Mouse (Mus musculus) hindbrain, embryonic 16.5 days (tissue): ENCODE results near the gene Zfp358. TPM values are rescaled to one million over a fixed set of nuclear protein-coding genes. Genes with fewer than 3 reads are reported as not detected.
A peak's percentile ranks its signal among the peaks of the same experiment; 100 is the strongest.

Source experiments
- ATAC-seq: fragments of 200-750 bp; cut with Nextera tagmentation; 2 replicates; pipeline ENCODE4 v1.8.0; 2017; ENCODE audit warnings: moderate TSS enrichment, moderate library complexity
- H3K27ac ChIP-seq: fragments of 300-500 bp; sonication (generic); 2 replicates; pipeline ENCODE4 v1.5.1; 2014; ENCODE audit warnings: low read depth, mild to moderate bottlenecking, control low read depth, low read length, moderate library complexity
- H3K27me3 ChIP-seq: fragments of 300-500 bp; sonication (generic); replicated peaks from 2 replicates; pipeline ENCODE4 v1.6.1; 2014; ENCODE audit warnings: low read length; ENCODE audit not compliant: control insufficient read depth, insufficient read depth
- H3K36me3 ChIP-seq: fragments of 300-500 bp; sonication (generic); 2 replicates; pipeline ENCODE4 v1.6.1; 2014; ENCODE audit warnings: mild to moderate bottlenecking, low read length, moderate library complexity, mixed read lengths; ENCODE audit not compliant: control insufficient read depth, insufficient read depth
- H3K4me1 ChIP-seq: fragments of 300-500 bp; sonication (generic); 2 replicates; pipeline ENCODE4 v1.6.1; 2014; ENCODE audit warnings: low read depth, low read length; ENCODE audit not compliant: control insufficient read depth, insufficient read depth
- H3K4me2 ChIP-seq: fragments of 300-500 bp; sonication (generic); 2 replicates; pipeline ENCODE4 v1.6.1; 2014; ENCODE audit warnings: mild to moderate bottlenecking, low read length, control low read depth, moderate library complexity
- H3K4me3 ChIP-seq: fragments of 300-500 bp; sonication (generic); 2 replicates; pipeline ENCODE4 v1.5.1; 2014; ENCODE audit warnings: mild to moderate bottlenecking, low read length, control low read depth, moderate library complexity
- H3K9ac ChIP-seq: fragments of 300-500 bp; sonication (generic); 2 replicates; pipeline ENCODE4 v1.6.1; 2014; ENCODE audit warnings: low read depth, mild to moderate bottlenecking, control low read depth, low read length, moderate library complexity
- H3K9me3 ChIP-seq: fragments of 300-500 bp; sonication (generic); 2 replicates; pipeline ENCODE4 v1.6.1; 2014; ENCODE audit warnings: mild to moderate bottlenecking, low read length, moderate library complexity; ENCODE audit not compliant: control insufficient read depth
- WGBS: fragments of 180-500 bp; shearing (Covaris S2); extraction: QIAGEN DNeasy Blood & Tissue Kit; methylation state at CpG from one replicate; pipeline ENCODE4 v1.1.7; 2014; 5-methylcytosine and 5-hydroxymethylcytosine counted together
- polyA plus RNA-seq: library from polyadenylated mRNA; unstranded; fragments of >200 nt; fragmentation: Nextera tagmentation; extraction: Ambion mirVana; gene quantifications from 2 replicates; pipeline ENCODE4 v1.2.1, GENCODE M21; 2015

The Zfp358 gene
- polyA plus RNA-seq, 1 experiment from 2014 or later = 55.3 TPM

GRCm38 (mm10) chr8:3495578-3496427 is 2.9 kb downstream of the Zfp358 start:
- Histone ChIP-seq H3K36me3 (peaks cover 19% of the 10 kb centered on the region), H3K9me3 (peaks cover 2% of the 10 kb centered on the region; the same call in 1 of the 2 replicates), H3K4me1 (peaks cover 9% of the 10 kb centered on the region), H3K4me2 (no peak overlapping the region), H3K4me3 (no peak overlapping the region), H3K9ac (no peak overlapping the region), H3K27me3 (no peaks in the 10 kb centered on the region), H3K27ac (no peak overlapping the region)
- 94% methylated on average over 44 of the region's 44 CpGs for WGBS
- ATAC-seq = no peak

- H3K4me2 ChIP-seq = no peak overlapping the region
- H3K4me3 ChIP-seq = no peak overlapping the region
- peaks cover 2% of the 10 kb centered on the region; the same call in 1 of the 2 replicates for H3K9me3 ChIP-seq
- no peak overlapping the region for H3K9ac ChIP-seq
- no peaks in the 10 kb centered on the region for H3K27me3 ChIP-seq
- H3K27ac ChIP-seq = no peak overlapping the region
- 92% methylated on average over 15 of the region's 15 CpGs for WGBS
- peaks cover 15% of the 10 kb centered on the region for H3K4me1 ChIP-seq
- no peak for ATAC-seq
- H3K36me3 ChIP-seq = peaks cover 19% of the 10 kb centered on the region
These were observed 3.5 kb downstream of the Zfp358 start for GRCm38 (mm10) chr8:3496428-3496748.

- Histone ChIP-seq H3K4me1 (peaks cover 22% of the 10 kb centered on the region), H3K9ac (no peak overlapping the region), H3K4me2 (no peak overlapping the region), H3K27me3 (no peaks in the 10 kb centered on the region), H3K27ac (no peak overlapping the region), H3K4me3 (no peak overlapping the region), H3K9me3 (peaks cover 2% of the 10 kb centered on the region; the same call in 1 of the 2 replicates), H3K36me3 (peaks cover 19% of the 10 kb centered on the region)
- ATAC-seq = no peak
- WGBS = 90% methylated on average over 3 of the region's 3 CpGs
These were observed 5.6 kb downstream of the Zfp358 start for GRCm38 (mm10) chr8:3498583-3498982.

- H3K27ac ChIP-seq = peak overlapping the region; percentile 90
- peak overlapping the region; percentile 90 for H3K4me2 ChIP-seq
- H3K36me3 ChIP-seq = peaks cover 19% of the 10 kb centered on the region
- peaks cover 19% of the 10 kb centered on the region for H3K4me1 ChIP-seq
- ATAC-seq = no peak; the same call in 1 of the 2 replicates
- no peaks in the 10 kb centered on the region for H3K27me3 ChIP-seq
- H3K9ac ChIP-seq = peak overlapping the region; percentile 89
- WGBS = 8% methylated on average over 8 of the region's 8 CpGs
- H3K9me3 ChIP-seq = peaks cover 2% of the 10 kb centered on the region; the same call in 1 of the 2 replicates
- peak overlapping the region; percentile 91 for H3K4me3 ChIP-seq
These were observed 6.8 kb downstream of the Zfp358 start for GRCm38 (mm10) chr8:3499751-3500150.

- Histone ChIP-seq H3K27ac (peak within 1 kb of the TSS; percentile 90), H3K27me3 (no peaks in the 10 kb centered on the region), H3K4me3 (peak within 1 kb of the TSS; percentile 91), H3K9ac (peak within 1 kb of the TSS; percentile 89), H3K36me3 (peaks cover 18% of the 10 kb centered on the region), H3K4me2 (peak within 1 kb of the TSS; percentile 90), H3K4me1 (peaks cover 19% of the 10 kb centered on the region), H3K9me3 (peaks cover 2% of the 10 kb centered on the region; the same call in 1 of the 2 replicates)
- 0% methylated on average over 69 of the region's 70 CpGs for WGBS
- ATAC-seq = peak; percentile 91
These were observed 7.5 kb downstream of the Zfp358 start, which contains the start of gene Mcoln1 for GRCm38 (mm10) chr8:3500235-3501090. TSS of gene Mcoln1 (plus strand) at chr8:3500457.

GRCm38 (mm10) chr8:3502217-3502616 is 9.3 kb downstream of the Zfp358 start:
- Histone ChIP-seq H3K9me3 (no peaks in the 10 kb centered on the region), H3K4me3 (no peak overlapping the region), H3K27me3 (no peaks in the 10 kb centered on the region), H3K9ac (no peak overlapping the region), H3K4me1 (peaks cover 19% of the 10 kb centered on the region), H3K36me3 (peaks cover 7% of the 10 kb centered on the region), H3K4me2 (no peak overlapping the region), H3K27ac (no peak overlapping the region)
- WGBS = 81% methylated on average over 4 of the region's 4 CpGs
- no peak for ATAC-seq

- ATAC-seq = no peak
- Histone ChIP-seq H3K27me3 (no peaks in the 10 kb centered on the region), H3K9me3 (no peaks in the 10 kb centered on the region), H3K36me3 (peaks cover 34% of the 10 kb centered on the region), H3K4me1 (no peaks in the 10 kb centered on the region), H3K4me2 (no peak overlapping the region), H3K27ac (no peak overlapping the region), H3K9ac (no peak overlapping the region), H3K4me3 (no peak overlapping the region)
- WGBS = 95% methylated on average over 6 of the region's 6 CpGs
These were observed 15.2 kb downstream of the Zfp358 start for GRCm38 (mm10) chr8:3507979-3508754.

- Histone ChIP-seq H3K4me1 (peaks cover 12% of the 10 kb centered on the region), H3K9me3 (no peaks in the 10 kb centered on the region), H3K4me3 (peak overlapping the region; percentile 55), H3K4me2 (peak overlapping the region; percentile 86), H3K27me3 (no peaks in the 10 kb centered on the region), H3K27ac (peak overlapping the region; percentile 75), H3K9ac (peak overlapping the region; percentile 71), H3K36me3 (peaks cover 19% of the 10 kb centered on the region)
- whole genome bisulfite sequencing = 39% methylated on average over 13 of the region's 13 CpGs
- no peak; the same call in 1 of the 2 replicates for ATAC-seq
These were observed 21.8 kb downstream of the Zfp358 start for GRCm38 (mm10) chr8:3514681-3515247.
